In the genomic region with DNA sequence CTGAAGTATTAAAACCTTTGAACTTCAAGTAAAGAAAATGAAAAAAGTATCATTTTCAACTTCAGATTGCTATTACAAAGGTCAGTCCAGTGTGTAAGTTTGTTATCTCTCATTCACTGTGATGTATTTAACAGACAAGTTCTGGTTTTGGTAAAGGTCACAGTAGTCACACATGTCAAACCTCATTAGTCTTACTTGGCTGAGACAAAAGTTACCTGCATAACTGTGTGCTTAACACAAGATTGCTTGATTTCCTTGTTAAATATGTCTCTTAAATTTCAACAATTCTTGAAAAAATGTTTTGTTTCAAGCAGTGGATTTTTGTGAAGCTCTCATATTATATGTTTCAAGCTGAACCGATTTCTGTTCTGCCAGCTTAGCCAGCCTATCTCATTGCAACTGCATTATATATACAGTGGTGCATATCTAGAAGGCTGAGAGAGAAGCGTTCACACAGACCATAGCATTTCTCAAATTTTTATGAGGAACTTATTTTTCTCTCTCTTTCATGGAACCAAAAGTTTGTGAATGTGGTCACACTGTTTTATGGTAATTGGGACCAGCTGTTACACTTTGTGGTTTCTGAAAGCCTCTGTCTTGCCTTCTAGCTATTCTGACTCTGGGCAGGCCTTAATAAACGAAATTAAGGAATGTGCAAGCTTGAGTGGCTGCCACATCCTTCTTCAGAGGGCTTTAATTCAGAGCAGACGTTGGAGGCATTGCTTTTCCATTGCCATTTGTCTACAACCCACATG, we compare ENCODE assay signal across 12 mouse cellular contexts.
DNase-seq lines count a peak whose midpoint lies in the region; ATAC-seq and TF ChIP-seq lines count a peak whose summit lies in the region.
"Had no signal": no experiment of that assay in that cellular context is flagged by ENCODE, and none has a peak within 500 bp of the region (broad histone marks: within the 10 kb centered on the region; RNA-seq: fewer than 3 reads in every experiment).

No protein-coding gene starts in this region.

- no peaks in the 10 kb centered on the region for H3K9me3 ChIP-seq in embryonic facial prominence, embryonic 10.5 days
- no peaks in the 10 kb centered on the region for H3K9me3 ChIP-seq in kidney, embryonic 15.5 days (replicated peaks)
- H3K9me3 ChIP-seq in intestine, embryonic 16.5 days (ENCODE audit: control insufficient read depth, low read length), result no peaks in the 10 kb centered on the region

- no peaks in the 10 kb centered on the region for H3K27me3 ChIP-seq in embryonic facial prominence, embryonic 10.5 days (replicated peaks; ENCODE audit: low read depth, poor library complexity, severe bottlenecking)
- H3K27me3 ChIP-seq in kidney, embryonic 15.5 days, result no peaks in the 10 kb centered on the region
- H3K27me3 ChIP-seq in myocyte (ENCODE audit: control insufficient read depth, insufficient read depth, insufficient read length), result no peaks in the 10 kb centered on the region
- no peaks in the 10 kb centered on the region for H3K27me3 ChIP-seq in intestine, embryonic 16.5 days (replicated peaks; ENCODE audit: control insufficient read depth, insufficient read depth, low read length)

- H3K36me3 ChIP-seq in embryonic facial prominence, embryonic 10.5 days (replicated peaks), result no peaks in the 10 kb centered on the region
- H3K36me3 ChIP-seq in kidney, embryonic 15.5 days, result no peaks in the 10 kb centered on the region
- H3K36me3 ChIP-seq in myocyte (ENCODE audit: control insufficient read depth, insufficient read depth), result no peaks in the 10 kb centered on the region
- H3K36me3 ChIP-seq in intestine, embryonic 16.5 days (ENCODE audit: control insufficient read depth, insufficient read depth, low read length), result no peaks in the 10 kb centered on the region

- no peak overlapping the region for H3K4me3 ChIP-seq in embryonic facial prominence, embryonic 10.5 days
- H3K4me3 ChIP-seq in kidney, embryonic 15.5 days (replicated peaks), result no peak overlapping the region
- H3K4me3 ChIP-seq in myocyte, result no peak overlapping the region
- no peak overlapping the region for H3K4me3 ChIP-seq in intestine, embryonic 16.5 days (ENCODE audit: low read length)

- H3K79me2 ChIP-seq in myocyte (ENCODE audit: control insufficient read depth, insufficient read depth), result no peaks in the 10 kb centered on the region

- TF ChIP-seq POLR2A in myocyte (IDR thresholded peaks at IDR 0.05; ENCODE audit: insufficient read length, low read depth), result no peak

- 27% methylated on average over 4 of the region's 4 CpGs for WGBS in embryonic facial prominence, embryonic 10.5 days
- WGBS in kidney, embryonic 15.5 days, result 40% methylated on average over 4 of the region's 4 CpGs
- WGBS in intestine, embryonic 16.5 days, result 37% methylated on average over 4 of the region's 4 CpGs

- peaks cover 25% of the 10 kb centered on the region for H3K4me1 ChIP-seq in embryonic facial prominence, embryonic 10.5 days
- H3K4me1 ChIP-seq in kidney, embryonic 15.5 days, result no peaks in the 10 kb centered on the region
- no peaks in the 10 kb centered on the region for H3K4me1 ChIP-seq in intestine, embryonic 16.5 days (ENCODE audit: control insufficient read depth, insufficient read depth, low read length)

- no peak overlapping the region for H3K4me2 ChIP-seq in kidney, embryonic 15.5 days
- peak overlapping the region; percentile 44 for H3K4me2 ChIP-seq in myocyte (ENCODE audit: low read depth)
- H3K4me2 ChIP-seq in intestine, embryonic 16.5 days (ENCODE audit: low read depth, low read length), result no peak overlapping the region
- H3K4me2 ChIP-seq: liver, embryonic 11.5 days had no signal

- peak overlapping the region; percentile 73 for H3K27ac ChIP-seq in embryonic facial prominence, embryonic 10.5 days (replicated peaks)
- peak overlapping the region; percentile 13; the same call in 1 of the 2 replicates for H3K27ac ChIP-seq in kidney, embryonic 15.5 days
- H3K27ac ChIP-seq in intestine, embryonic 16.5 days (ENCODE audit: low read length), result no peak overlapping the region

- no peak overlapping the region for H3K9ac ChIP-seq in kidney, embryonic 15.5 days
- no peak overlapping the region for H3K9ac ChIP-seq in intestine, embryonic 16.5 days (ENCODE audit: low read depth, low read length)

- DNase-seq in lung, postnatal 10 days, result peak; percentile 8
- DNase-seq in lung, adult 18-20 months, result no peak
- peak; percentile 58 for DNase-seq in embryonic facial prominence, embryonic 10.5 days (ENCODE audit: low spot score)
- no peak for DNase-seq in spleen, adult 12 weeks (ENCODE audit: low spot score)
- DNase-seq: adrenal gland, adult 8-10 months; thymus, postnatal 25 days had no signal

- 0 out of 2 replicates have a peak, but pooled peaks have one; percentile 58 for ATAC-seq in kidney, embryonic 15.5 days (replicated peaks; ENCODE audit: low FRiP score)
- no peak for ATAC-seq in megakaryocyte progenitor cell, adult 5-6 weeks (replicated peaks; ENCODE audit: poor library complexity)
- no peak for ATAC-seq in intestine, embryonic 16.5 days
- ATAC-seq: inflammation-experienced regulatory T-cells, adult 6 months had no signal

- H3ac ChIP-seq in myocyte (ENCODE audit: control insufficient read depth, insufficient read length), result no peak overlapping the region

TF ChIP-seq in myocyte, 11 proteins besides CTCF, POLR2A, EP300 and RAD21:
- no peak for TF ChIP-seq E2F4 (IDR thresholded peaks at IDR 0.05; ENCODE audit: insufficient read depth)
- TF ChIP-seq USF1 (IDR thresholded peaks at IDR 0.05; ENCODE audit: low read depth), result no peak
- peak in 1 of 3 experiments; percentile 25 for TF ChIP-seq MYOD1 (IDR thresholded peaks at IDR 0.05; ENCODE audit: control insufficient read depth in 1 of 3, insufficient read length in 2 of 3, low read depth in 2 of 3)
- 0 out of 2 replicates have a peak, but pooled peaks have one; percentile 1 for TF ChIP-seq CEBPB (IDR thresholded peaks at IDR 0.05; ENCODE audit: insufficient read depth, poor library complexity, severe bottlenecking)
- peak; percentile 8 for TF ChIP-seq TCF3 (IDR thresholded peaks at IDR 0.05; ENCODE audit: insufficient read length, low read depth)
TF ChIP-seq in myocyte: peak in this region for 3.

Comparison
In these comparisons a context has a peak if more than half of its experiments do, and no peak if none do; other contexts are left out.
1. DNase-seq: peak in lung, postnatal 10 days (single experiment) and embryonic facial prominence, embryonic 10.5 days (single experiment); none in lung, adult 18-20 months (0 of 2) and spleen, adult 12 weeks (single experiment).